Mouse (Mus musculus): Measurements from ENCODE around the gene Magi2.

DNA sequence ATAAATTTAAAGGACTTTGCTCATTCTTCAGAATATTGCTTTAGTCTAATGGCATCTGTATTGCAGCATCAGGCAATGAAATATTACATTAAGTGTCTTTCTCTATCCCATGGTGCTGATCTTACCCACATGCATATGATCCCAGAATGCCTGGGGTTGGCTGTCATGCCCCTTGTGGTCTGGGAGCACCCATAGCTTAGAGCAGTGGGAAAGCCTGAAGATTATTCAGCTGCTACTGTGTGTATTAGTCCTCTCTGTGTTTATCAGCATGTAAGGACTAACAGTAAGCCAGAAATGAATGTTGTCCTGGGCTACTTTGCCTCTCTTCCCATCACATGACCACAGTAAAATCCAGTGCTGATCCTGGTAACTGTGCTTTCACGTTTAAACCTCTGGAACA is 1380.7 kb downstream of the Magi2 start:
- TF ChIP-seq CTCF (IDR thresholded peaks at IDR 0.05; ENCODE audit: extremely low read depth, insufficient read depth, insufficient read length, insufficient replicate concordance), result no peak
- TF ChIP-seq POLR2A (IDR thresholded peaks at IDR 0.05; ENCODE audit: low read depth, low read length), result no peak
